Mouse (Mus musculus) c-Kit-positive CD71-positive TER-119-negative erythroid progenitor cells, embryonic 14.5 days (primary cell): Measurements from ENCODE around the gene Prrc2a.
"Not testable (repeated sequence)": the region's sequence is repeated elsewhere in the genome, so short reads cannot be mapped to it uniquely, and the experiment has no call there.

Experiments used
- DNase-seq: peaks from one replicate; pipeline ENCODE4 v3.0.0-alpha.2; 2013; ENCODE audit warnings: low read depth

Gene Prrc2a

GRCm38 (mm10) chr17:35133517-35133916 is 31.2 kb downstream of the Prrc2a start:
- no peak for DNase-seq

GRCm38 (mm10) chr17:35132174-35132560 is 32.5 kb downstream of the Prrc2a start:
- DNase-seq: no peak

- DNase-seq: no peak
Measured at GRCm38 (mm10) chr17:35131500-35132173, 33.1 kb downstream of the Prrc2a start, which contains the start of gene Apom. Gene Apom (minus strand): TSS chr17:35132050.

- DNase-seq: no peak
Measured at GRCm38 (mm10) chr17:35131038-35131437, 33.7 kb downstream of the Prrc2a start.

GRCm38 (mm10) chr17:35128996-35129395 is 35.7 kb downstream of the Prrc2a start:
- DNase-seq: no peak

- DNase-seq: no peak
Measured at GRCm38 (mm10) chr17:35127017-35127416, 37.7 kb downstream of the Prrc2a start.

- DNase-seq: no peak
Measured at GRCm38 (mm10) chr17:35126206-35126611, 38.5 kb downstream of the Prrc2a start, which contains the start of gene D17H6S53E. Gene D17H6S53E (plus strand): TSS chr17:35126373.

GRCm38 (mm10) chr17:35125578-35125977 is 39.1 kb downstream of the Prrc2a start:
- DNase-seq: no peak

- no peak for DNase-seq
Measured at GRCm38 (mm10) chr17:35125081-35125480, 39.6 kb downstream of the Prrc2a start.

GRCm38 (mm10) chr17:35124261-35124896 is 40.3 kb downstream of the Prrc2a start:
- DNase-seq: not testable (repeated sequence)

- not testable (repeated sequence) for DNase-seq
Measured at GRCm38 (mm10) chr17:35123287-35123686, 41.4 kb downstream of the Prrc2a start.

- peak; percentile 70 for DNase-seq
Measured at GRCm38 (mm10) chr17:35121871-35122303, 42.8 kb downstream of the Prrc2a start, which contains the start of gene Csnk2b. Gene Csnk2b (minus strand): TSS chr17:35122053.

GRCm38 (mm10) chr17:35121143-35121799 is 43.4 kb downstream of the Prrc2a start, which contains the start of gene Gpank1:
Gene Gpank1 (plus strand): TSS chr17:35121455.
- peak; percentile 97 for DNase-seq

- no peak for DNase-seq
Measured at GRCm38 (mm10) chr17:35120745-35121142, 44.0 kb downstream of the Prrc2a start.

GRCm38 (mm10) chr17:35115046-35116019 is 49.4 kb downstream of the Prrc2a start, which contains the start of gene Ly6g5b:
Gene Ly6g5b (minus strand): TSS chr17:35115428.
- DNase-seq: no peak

- DNase-seq: no peak
Measured at GRCm38 (mm10) chr17:35111774-35112173, 52.9 kb downstream of the Prrc2a start.

- DNase-seq: no peak
Measured at GRCm38 (mm10) chr17:35108097-35108496, 56.6 kb downstream of the Prrc2a start, which contains the start of gene Ly6g5c. Gene Ly6g5c (plus strand): TSS chr17:35108279.

GRCm38 (mm10) chr17:35106522-35106921 is 58.2 kb downstream of the Prrc2a start:
- DNase-seq: no peak

GRCm38 (mm10) chr17:35105740-35106389 is 58.8 kb downstream of the Prrc2a start:
- DNase-seq: no peak

- DNase-seq: peak; percentile 74
Measured at GRCm38 (mm10) chr17:35104754-35105153, 59.9 kb downstream of the Prrc2a start.

- DNase-seq: no peak
Measured at GRCm38 (mm10) chr17:35104079-35104478, 60.6 kb downstream of the Prrc2a start.
